Mouse (Mus musculus) C2C12 (cell line): Measurements from ENCODE around the gene Adra2c. TPM values are rescaled to one million over a fixed set of nuclear protein-coding genes. Genes with fewer than 3 reads are reported as not detected.

ENCODE experiments used
- H3K27me3 ChIP-seq: one replicate; pipeline ENCODE4 v1.6.1; 2011; ENCODE audit not compliant: control insufficient read depth, insufficient read depth, insufficient read length
- H3K36me3 ChIP-seq: one replicate; pipeline ENCODE4 v1.6.1; 2011; ENCODE audit not compliant: control insufficient read depth, insufficient read depth
- H3K4me3 ChIP-seq: one replicate; pipeline ENCODE4 v1.5.1; 2011; ENCODE audit warnings: mild to moderate bottlenecking, control low read depth; ENCODE audit not compliant: poor library complexity, insufficient read depth, severe bottlenecking
- H3K79me2 ChIP-seq: one replicate; pipeline ENCODE4 v1.6.1; 2011; ENCODE audit not compliant: control insufficient read depth, insufficient read depth
- H3K79me3 ChIP-seq: one replicate; pipeline ENCODE4 v1.6.1; 2011; ENCODE audit warnings: low read depth, control low read depth
- H3ac ChIP-seq: one replicate; pipeline ENCODE3; 2011; ENCODE audit warnings: low read depth; ENCODE audit not compliant: control insufficient read depth, insufficient read length
- CEBPB ChIP-seq: IDR thresholded peaks from one replicate; pipeline ENCODE4 v1.6.1; 2011; ENCODE audit warnings: low read depth, mild to moderate bottlenecking, control low read depth, moderate library complexity
- CTCF ChIP-seq: IDR thresholded peaks from one replicate; pipeline ENCODE4 v1.5.1; 2011; ENCODE audit not compliant: control insufficient read depth, insufficient read depth, insufficient read length
- FOSL1 ChIP-seq: IDR thresholded peaks from one replicate; pipeline ENCODE4 v1.8.0; 2011; ENCODE audit warnings: mild to moderate bottlenecking, low read length; ENCODE audit not compliant: poor library complexity, insufficient read depth, severe bottlenecking
- MAX ChIP-seq: IDR thresholded peaks from one replicate; pipeline ENCODE4 v1.6.1; 2011; ENCODE audit warnings: mild to moderate bottlenecking, control low read depth
- MYOD1 ChIP-seq: IDR thresholded peaks from one replicate; pipeline ENCODE4 v1.6.1; 2011; ENCODE audit warnings: low read depth; ENCODE audit not compliant: control insufficient read depth, insufficient read length
- MYOG ChIP-seq: IDR thresholded peaks from one replicate; pipeline ENCODE4 v1.6.1; 2011; ENCODE audit not compliant: control insufficient read depth, insufficient read length; ENCODE audit errors: extremely low read depth
- USF1 ChIP-seq: IDR thresholded peaks from one replicate; pipeline ENCODE4 v1.6.1; 2011; ENCODE audit warnings: low read depth, mild to moderate bottlenecking, control low read depth, moderate library complexity
- polyA plus RNA-seq: library from polyadenylated mRNA; unstranded; fragments of >200 nt; fragmentation: generic; extraction: Trizol; gene quantifications from one replicate; pipeline ENCODE4 v1.2.1, GENCODE M21; 2012; ENCODE audit warnings: missing spikeins

Adra2c gene
- polyA plus RNA-seq, 1 experiment: not detected

DNA sequence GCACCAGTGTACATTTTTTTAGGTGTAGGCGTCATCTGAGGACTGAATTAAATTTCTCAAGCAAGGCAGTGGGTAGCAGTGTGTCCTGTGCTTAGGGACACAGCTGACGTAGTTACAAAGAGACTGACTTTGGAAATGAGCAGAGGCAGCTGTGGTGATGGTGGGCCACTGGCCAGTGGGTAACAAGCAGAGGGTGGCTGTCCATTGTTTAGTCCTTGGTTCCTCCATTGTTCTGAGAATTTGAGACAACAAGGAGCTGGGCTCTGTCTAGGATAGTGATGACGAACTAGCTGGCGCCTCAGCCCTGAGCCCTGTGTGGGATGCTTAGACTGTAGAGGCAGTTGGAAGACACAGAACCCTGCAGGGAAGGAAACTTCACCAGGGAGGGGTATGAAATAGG is 52.7 kb downstream of the Adra2c start:
- H3K27me3 ChIP-seq: peaks cover 68% of the 10 kb centered on the region

More for the DNA sequence above, 52.7 kb downstream of the Adra2c start:
- no peaks in the 10 kb centered on the region for H3K79me2 ChIP-seq
- no peak overlapping the region for H3K4me3 ChIP-seq
- H3K36me3 ChIP-seq: no peaks in the 10 kb centered on the region
- TF ChIP-seq CEBPB: no peak
- no peak for TF ChIP-seq CTCF
- no peak for TF ChIP-seq MYOG
- no peak for TF ChIP-seq FOSL1
- TF ChIP-seq MYOD1: no peak
- no peak for TF ChIP-seq USF1
- no peak for TF ChIP-seq MAX
- H3K79me3 ChIP-seq: no peaks in the 10 kb centered on the region
- H3ac ChIP-seq: no peak overlapping the region

Other genes with a start within 250 kb of the Adra2c start
- gene Hgfac, start 236.8 kb upstream of the Adra2c start, polyA plus RNA-seq: 0.06 TPM
- gene Dok7, start 221.6 kb upstream of the Adra2c start, polyA plus RNA-seq: 15.8 TPM
- gene Lrpap1, start 172.6 kb upstream of the Adra2c start, polyA plus RNA-seq: 26.5 TPM
- not detected for gene Hmx1, start 110.8 kb downstream of the Adra2c start, polyA plus RNA-seq
- 0.77 TPM for gene Cpz, start 247.4 kb downstream of the Adra2c start, polyA plus RNA-seq